Mouse (Mus musculus) lung, embryonic 15.5 days (tissue): ENCODE measurements at regions not wholly inside any gene's neighbourhood (a gene's known extent, or its start where the extent isn't known, plus 50 kb on each side); places are given as distances from the start of the nearest gene placed in this dataset.

Experiments
- ATAC-seq: fragments of 200-750 bp; cut with Nextera tagmentation; 2 replicates; pipeline ENCODE4 v1.8.0; 2017; ENCODE audit warnings: moderate number of reproducible peaks, borderline replicate concordance; ENCODE audit not compliant: low FRiP score, low TSS enrichment; ENCODE audit errors: extremely low read depth
- H3K27ac ChIP-seq: fragments of 300-500 bp; sonication (generic); 2 replicates; pipeline ENCODE4 v1.5.1; 2015; ENCODE audit warnings: moderate library complexity, mild to moderate bottlenecking, inconsistent platforms
- H3K27me3 ChIP-seq: fragments of 300-500 bp; sonication (generic); 2 replicates; pipeline ENCODE4 v1.6.1; 2015; ENCODE audit warnings: inconsistent platforms
- H3K36me3 ChIP-seq: fragments of 300-500 bp; sonication (generic); 2 replicates; pipeline ENCODE4 v1.6.1; 2015; ENCODE audit warnings: inconsistent platforms
- H3K4me1 ChIP-seq: fragments of 300-500 bp; sonication (generic); 2 replicates; pipeline ENCODE4 v1.6.1; 2015; ENCODE audit warnings: inconsistent platforms
- H3K4me2 ChIP-seq: fragments of 300-500 bp; sonication (generic); 2 replicates; pipeline ENCODE4 v1.6.1; 2015; ENCODE audit warnings: inconsistent platforms, mild to moderate bottlenecking, moderate library complexity
- H3K4me3 ChIP-seq: fragments of 300-500 bp; sonication (generic); 2 replicates; pipeline ENCODE4 v1.5.1; 2015; ENCODE audit warnings: mild to moderate bottlenecking, inconsistent platforms
- H3K9ac ChIP-seq: fragments of 300-500 bp; sonication (generic); 2 replicates; pipeline ENCODE4 v1.6.1; 2015; ENCODE audit warnings: inconsistent platforms
- H3K9me3 ChIP-seq: fragments of 300-500 bp; sonication (generic); 2 replicates; pipeline ENCODE4 v1.6.1; 2016; ENCODE audit warnings: inconsistent platforms
- WGBS: fragments of 180-500 bp; shearing (Covaris S2); methylation state at CpG from one replicate; pipeline ENCODE4 v1.1.7; 2015; 5-methylcytosine and 5-hydroxymethylcytosine counted together

GRCm38 (mm10) chr15:61927385-61928120, 1004.7 kb upstream of the A1bg start:
- Histone ChIP-seq H3K9ac (no peak overlapping the region), H3K9me3 (no peaks in the 10 kb centered on the region), H3K4me3 (no peak overlapping the region), H3K36me3 (no peaks in the 10 kb centered on the region), H3K4me2 (no peak overlapping the region), H3K27me3 (no peaks in the 10 kb centered on the region), H3K27ac (no peak overlapping the region), H3K4me1 (no peaks in the 10 kb centered on the region)
- 80% methylated on average over 15 of the region's 15 CpGs for WGBS
- ATAC-seq, result no peak

- Histone ChIP-seq H3K36me3 (no peaks in the 10 kb centered on the region), H3K27me3 (no peaks in the 10 kb centered on the region), H3K9ac (no peak overlapping the region), H3K9me3 (no peaks in the 10 kb centered on the region), H3K4me3 (no peak overlapping the region), H3K27ac (no peak overlapping the region), H3K4me1 (no peaks in the 10 kb centered on the region), H3K4me2 (no peak overlapping the region)
- 74% methylated on average over 2 of the region's 2 CpGs for WGBS
- ATAC-seq, result no peak
Observed at GRCm38 (mm10) chr15:61920041-61920440, 997.2 kb upstream of the A1bg start.

GRCm38 (mm10) chr15:61913546-61914160, 990.8 kb upstream of the A1bg start:
- Histone ChIP-seq H3K9me3 (no peaks in the 10 kb centered on the region), H3K4me3 (no peak overlapping the region), H3K36me3 (no peaks in the 10 kb centered on the region), H3K27me3 (no peaks in the 10 kb centered on the region), H3K4me2 (no peak overlapping the region), H3K27ac (no peak overlapping the region), H3K4me1 (no peaks in the 10 kb centered on the region), H3K9ac (no peak overlapping the region)
- WGBS, result 77% methylated on average over 7 of the region's 7 CpGs
- no peak for ATAC-seq

- Histone ChIP-seq H3K4me1 (no peaks in the 10 kb centered on the region), H3K27me3 (no peaks in the 10 kb centered on the region), H3K4me2 (no peak overlapping the region), H3K4me3 (no peak overlapping the region), H3K36me3 (no peaks in the 10 kb centered on the region), H3K27ac (no peak overlapping the region), H3K9me3 (no peaks in the 10 kb centered on the region), H3K9ac (no peak overlapping the region)
- ATAC-seq, result no peak
- WGBS, result 81% methylated on average over 5 of the region's 5 CpGs
Observed at GRCm38 (mm10) chr15:61905165-61905845, 982.5 kb upstream of the A1bg start.

GRCm38 (mm10) chr15:61899809-61900208, 977.0 kb upstream of the A1bg start:
- H3K4me3 ChIP-seq, result no peak overlapping the region
- no peaks in the 10 kb centered on the region for H3K9me3 ChIP-seq
- no peaks in the 10 kb centered on the region for H3K36me3 ChIP-seq
- H3K4me2 ChIP-seq, result no peak overlapping the region
- H3K27ac ChIP-seq, result no peak overlapping the region
- no peaks in the 10 kb centered on the region for H3K27me3 ChIP-seq
- 93% methylated on average over 3 of the region's 3 CpGs for WGBS
- no peak overlapping the region for H3K9ac ChIP-seq
- no peak for ATAC-seq
- no peaks in the 10 kb centered on the region for H3K4me1 ChIP-seq

- no peak overlapping the region for H3K4me2 ChIP-seq
- H3K36me3 ChIP-seq, result no peaks in the 10 kb centered on the region
- H3K9ac ChIP-seq, result no peak overlapping the region
- no peaks in the 10 kb centered on the region for H3K9me3 ChIP-seq
- no peaks in the 10 kb centered on the region for H3K27me3 ChIP-seq
- 53% methylated on average over 4 of the region's 4 CpGs for WGBS
- no peak for ATAC-seq
- H3K4me1 ChIP-seq, result no peaks in the 10 kb centered on the region
- no peak overlapping the region for H3K4me3 ChIP-seq
- no peak overlapping the region for H3K27ac ChIP-seq
Observed at GRCm38 (mm10) chr15:61897566-61897965, 974.8 kb upstream of the A1bg start.

- no peak for ATAC-seq
- Histone ChIP-seq H3K4me3 (no peak overlapping the region), H3K27ac (no peak overlapping the region), H3K4me1 (no peaks in the 10 kb centered on the region), H3K9ac (no peak overlapping the region), H3K36me3 (no peaks in the 10 kb centered on the region), H3K27me3 (no peaks in the 10 kb centered on the region), H3K4me2 (no peak overlapping the region), H3K9me3 (no peaks in the 10 kb centered on the region)
Observed at GRCm38 (mm10) chr15:61890330-61890729, 967.5 kb upstream of the A1bg start.

- no peaks in the 10 kb centered on the region for H3K36me3 ChIP-seq
- H3K4me2 ChIP-seq, result no peak overlapping the region
- no peak for ATAC-seq
- WGBS, result 59% methylated on average over 10 of the region's 10 CpGs
- no peaks in the 10 kb centered on the region for H3K9me3 ChIP-seq
- H3K27me3 ChIP-seq, result no peaks in the 10 kb centered on the region
- H3K4me1 ChIP-seq, result no peaks in the 10 kb centered on the region
- H3K4me3 ChIP-seq, result no peak overlapping the region
- no peak overlapping the region for H3K27ac ChIP-seq
- H3K9ac ChIP-seq, result no peak overlapping the region
Observed at GRCm38 (mm10) chr15:61888569-61889326, 965.9 kb upstream of the A1bg start.

GRCm38 (mm10) chr15:61879408-61879807, 956.6 kb upstream of the A1bg start:
- no peak overlapping the region for H3K4me3 ChIP-seq
- no peaks in the 10 kb centered on the region for H3K4me1 ChIP-seq
- ATAC-seq, result no peak
- no peak overlapping the region for H3K9ac ChIP-seq
- H3K4me2 ChIP-seq, result no peak overlapping the region
- no peaks in the 10 kb centered on the region for H3K9me3 ChIP-seq
- no peak overlapping the region for H3K27ac ChIP-seq
- no peaks in the 10 kb centered on the region for H3K27me3 ChIP-seq
- no peaks in the 10 kb centered on the region for H3K36me3 ChIP-seq
- WGBS, result 79% methylated on average over 3 of the region's 3 CpGs

GRCm38 (mm10) chr15:61873047-61873446, 950.2 kb upstream of the A1bg start:
- Histone ChIP-seq H3K4me3 (no peak overlapping the region), H3K4me1 (no peaks in the 10 kb centered on the region), H3K4me2 (no peak overlapping the region), H3K27me3 (no peaks in the 10 kb centered on the region), H3K27ac (no peak overlapping the region), H3K9me3 (no peaks in the 10 kb centered on the region), H3K36me3 (no peaks in the 10 kb centered on the region), H3K9ac (no peak overlapping the region)
- no peak for ATAC-seq
- 26% methylated on average over 2 of the region's 2 CpGs for WGBS

GRCm38 (mm10) chr15:61860759-61861158, 937.9 kb upstream of the A1bg start:
- WGBS, result 90% methylated on average over 6 of the region's 6 CpGs
- no peaks in the 10 kb centered on the region for H3K36me3 ChIP-seq
- no peak overlapping the region for H3K4me3 ChIP-seq
- no peak overlapping the region for H3K9ac ChIP-seq
- H3K9me3 ChIP-seq, result no peaks in the 10 kb centered on the region
- H3K4me2 ChIP-seq, result no peak overlapping the region
- H3K27ac ChIP-seq, result no peak overlapping the region
- no peaks in the 10 kb centered on the region for H3K27me3 ChIP-seq
- ATAC-seq, result no peak
- no peaks in the 10 kb centered on the region for H3K4me1 ChIP-seq

- no peak overlapping the region for H3K27ac ChIP-seq
- H3K4me1 ChIP-seq, result no peaks in the 10 kb centered on the region
- no peak overlapping the region for H3K4me2 ChIP-seq
- no peaks in the 10 kb centered on the region for H3K9me3 ChIP-seq
- WGBS, result 79% methylated on average over 2 of the region's 2 CpGs
- H3K4me3 ChIP-seq, result no peak overlapping the region
- no peaks in the 10 kb centered on the region for H3K27me3 ChIP-seq
- ATAC-seq, result no peak
- no peak overlapping the region for H3K9ac ChIP-seq
- no peaks in the 10 kb centered on the region for H3K36me3 ChIP-seq
Observed at GRCm38 (mm10) chr15:61855880-61856279, 933.1 kb upstream of the A1bg start.
